Mouse (Mus musculus) ES-E14 (cell line): ENCODE measurements around the gene Naa38.

Source experiments
- HCFC1 ChIP-seq: IDR thresholded peaks from 2 replicates; pipeline ENCODE4 v1.6.1; 2012; ENCODE audit warnings: low read length, inconsistent platforms, borderline replicate concordance; ENCODE audit not compliant: insufficient read depth
- MAFK ChIP-seq: IDR thresholded peaks from 2 replicates; pipeline ENCODE4 v1.6.1; 2014; ENCODE audit warnings: mild to moderate bottlenecking, low read depth, low read length, inconsistent platforms; ENCODE audit not compliant: insufficient read depth
- ZNF384 ChIP-seq: IDR thresholded peaks from 2 replicates; pipeline ENCODE4 v1.6.1; 2012; ENCODE audit warnings: low read depth, low read length, inconsistent platforms

DNA sequence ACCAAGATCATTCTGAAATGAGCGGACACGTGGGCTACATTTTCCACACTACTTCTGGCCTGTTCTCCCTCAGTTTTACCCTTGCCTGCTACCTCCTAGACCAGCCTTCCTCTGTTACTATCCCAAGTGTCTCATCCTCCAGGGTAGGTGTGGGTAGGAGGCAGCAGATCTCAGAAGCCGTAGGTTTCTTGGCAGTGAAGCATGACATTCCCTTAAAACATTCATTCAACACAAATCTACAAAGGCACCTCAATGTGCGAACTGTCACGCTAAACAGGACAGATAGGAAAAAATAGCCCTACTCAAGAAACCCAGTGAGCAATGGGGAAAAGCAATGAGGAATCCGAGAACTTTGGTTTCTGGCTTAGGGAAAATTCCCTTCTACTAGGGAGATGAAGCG, 17.3 kb downstream of the Naa38 start:
- TF ChIP-seq ZNF384 (no peak), HCFC1 (no peak), MAFK (no peak)
